9 mouse cellular contexts compared by ENCODE assay signal in the genomic region with DNA sequence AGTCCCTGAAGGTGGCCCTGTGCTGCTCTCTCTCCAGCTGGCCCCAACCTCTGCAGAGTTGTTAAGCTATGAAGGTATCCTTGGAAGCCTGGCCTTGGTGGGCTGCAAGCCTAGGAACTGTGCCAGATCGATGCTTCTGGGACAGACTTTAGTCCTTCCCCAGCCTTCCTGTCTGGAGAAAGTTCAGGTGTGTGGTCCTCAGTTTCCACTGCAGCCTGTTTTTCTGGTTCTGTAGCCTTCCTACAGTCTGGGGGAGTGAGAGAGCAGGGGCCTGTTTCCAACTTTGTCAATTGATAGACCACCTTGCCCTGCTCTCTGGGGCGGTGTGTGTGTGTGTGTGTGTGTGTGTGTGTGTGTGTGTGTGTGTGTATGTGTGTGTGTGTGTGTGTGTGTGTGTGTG.
DNase-seq lines count a peak whose midpoint lies in the region; ATAC-seq and TF ChIP-seq lines count a peak whose summit lies in the region.
"Had no signal": no experiment of that assay in that cellular context is flagged by ENCODE, and none has a peak within 500 bp of the region (broad histone marks: within the 10 kb centered on the region; RNA-seq: fewer than 3 reads in every experiment).

No protein-coding gene starts in this region.

- TF ChIP-seq CTCF in hindbrain, postnatal 0 days (IDR thresholded peaks at IDR 0.05; ENCODE audit: low read depth) = no peak

- H3K27ac ChIP-seq in kidney, embryonic 14.5 days (ENCODE audit: low read depth, low read length) = peak overlapping the region; percentile 59; the same call in 1 of the 2 replicates
- H3K27ac ChIP-seq in embryonic facial prominence, embryonic 15.5 days (replicated peaks) = peak overlapping the region; percentile 93
- H3K27ac ChIP-seq in hindbrain, postnatal 0 days = peak overlapping the region; percentile 98; the same call in 1 of the 2 replicates
- H3K27ac ChIP-seq: liver, embryonic 14.5 days had no signal

- 32% methylated on average over 2 of the region's 2 CpGs for WGBS in kidney, embryonic 14.5 days
- WGBS in embryonic facial prominence, embryonic 15.5 days = 18% methylated on average over 2 of the region's 2 CpGs
- 55% methylated on average over 2 of the region's 2 CpGs for WGBS in hindbrain, postnatal 0 days

- no peak overlapping the region for H3K9ac ChIP-seq in kidney, embryonic 14.5 days (ENCODE audit: low read depth, low read length)
- no peak overlapping the region for H3K9ac ChIP-seq in embryonic facial prominence, embryonic 15.5 days
- peak overlapping the region; percentile 97 for H3K9ac ChIP-seq in hindbrain, postnatal 0 days (replicated peaks; ENCODE audit: low read length)
- H3K9ac ChIP-seq: liver, embryonic 14.5 days had no signal

- ATAC-seq in kidney, embryonic 14.5 days (ENCODE audit: low FRiP score, low TSS enrichment) = no peak; the same call in 1 of the 2 replicates
- no peak for ATAC-seq in embryonic facial prominence, embryonic 15.5 days (ENCODE audit: insufficient number of reproducible peaks, low FRiP score, low TSS enrichment, low read depth)
- ATAC-seq in hindbrain, postnatal 0 days = no peak

- H3K4me2 ChIP-seq in kidney, embryonic 14.5 days (replicated peaks; ENCODE audit: low read depth, low read length) = no peak overlapping the region; the same call in 1 of the 2 replicates
- H3K4me2 ChIP-seq in embryonic facial prominence, embryonic 15.5 days (replicated peaks) = peak overlapping the region; percentile 73; the same call in 1 of the 2 replicates
- peak overlapping the region; percentile 85 for H3K4me2 ChIP-seq in hindbrain, postnatal 0 days (ENCODE audit: low read depth, low read length)

- H3K9me3 ChIP-seq in kidney, embryonic 14.5 days (ENCODE audit: control insufficient read depth, low read length) = no peaks in the 10 kb centered on the region
- no peaks in the 10 kb centered on the region for H3K9me3 ChIP-seq in embryonic facial prominence, embryonic 15.5 days (replicated peaks)
- H3K9me3 ChIP-seq in hindbrain, postnatal 0 days (ENCODE audit: low read length) = no peaks in the 10 kb centered on the region

- peaks cover 37% of the 10 kb centered on the region for H3K4me1 ChIP-seq in kidney, embryonic 14.5 days (ENCODE audit: control insufficient read depth, insufficient read depth, low read length)
- H3K4me1 ChIP-seq in embryonic facial prominence, embryonic 15.5 days = peaks cover 74% of the 10 kb centered on the region
- H3K4me1 ChIP-seq in hindbrain, postnatal 0 days (ENCODE audit: insufficient read depth, low read length) = peaks cover 28% of the 10 kb centered on the region

- peak overlapping the region; percentile 71; the same call in 1 of the 2 replicates for H3K4me3 ChIP-seq in kidney, embryonic 14.5 days (ENCODE audit: low read length)
- H3K4me3 ChIP-seq in embryonic facial prominence, embryonic 15.5 days (replicated peaks) = peak overlapping the region; percentile 63
- peak overlapping the region; percentile 76; the same call in 1 of the 2 replicates for H3K4me3 ChIP-seq in hindbrain, postnatal 0 days (ENCODE audit: low read length)

- no peaks in the 10 kb centered on the region for H3K36me3 ChIP-seq in kidney, embryonic 14.5 days (ENCODE audit: control insufficient read depth, insufficient read depth, low read length)
- no peaks in the 10 kb centered on the region for H3K36me3 ChIP-seq in embryonic facial prominence, embryonic 15.5 days
- no peaks in the 10 kb centered on the region for H3K36me3 ChIP-seq in hindbrain, postnatal 0 days (ENCODE audit: insufficient read depth, low read length)

- no peak for DNase-seq in kidney, adult 11 months
- DNase-seq in hindbrain, postnatal 0 days (ENCODE audit: low spot score) = no peak
- peak; percentile 21 for DNase-seq in naive thymus-derived CD4-positive, alpha-beta T cell, adult 2 months (ENCODE audit: low read depth)
- DNase-seq in layer of hippocampus, adult 18-20 months (ENCODE audit: low spot score in 2 of 2) = no peak
- no peak for DNase-seq in layer of hippocampus, adult 9-10 months (ENCODE audit: low spot score)
- no peak for DNase-seq in lung, postnatal 4 days

- H3K27me3 ChIP-seq in kidney, embryonic 14.5 days (ENCODE audit: control insufficient read depth, insufficient read depth, low read length) = no peaks in the 10 kb centered on the region
- no peaks in the 10 kb centered on the region for H3K27me3 ChIP-seq in embryonic facial prominence, embryonic 15.5 days
- no peaks in the 10 kb centered on the region for H3K27me3 ChIP-seq in hindbrain, postnatal 0 days (ENCODE audit: insufficient read depth, low read length)
